Mouse (Mus musculus) skeletal muscle tissue, postnatal 0 days (tissue): ENCODE measurements around the gene Gm14418. TPM values are rescaled to one million over a fixed set of nuclear protein-coding genes. Genes with fewer than 3 reads are reported as not detected.

Experiments used
- polyA plus RNA-seq: library from polyadenylated mRNA; unstranded; fragments of >200 nt; fragmentation: Nextera tagmentation; extraction: Ambion mirVana; gene quantifications from 2 replicates; pipeline ENCODE4 v1.2.1, GENCODE M21; 2015

Gm14418 gene
- polyA plus RNA-seq = 1.8 and 2.7 TPM in 2 replicates

GRCm38 (mm10) chr2:177398096-177398495 lies at the start of gene Gm14418:
Gm14418 (minus strand) TSS chr2:177398320.

Other genes starting within 250 kb of the Gm14418 start
- 11.7 and 15.7 TPM in 2 replicates for gene Gm14410, start 191.9 kb downstream of the Gm14418 start, polyA plus RNA-seq
- not detected in 2 replicates for gene Gm14409, start 131.3 kb downstream of the Gm14418 start, polyA plus RNA-seq
- 0.09 TPM in 2 replicates for gene Gm14412, start 74.0 kb downstream of the Gm14418 start, polyA plus RNA-seq
- gene Zfp970, start 66.4 kb upstream of the Gm14418 start, polyA plus RNA-seq = 6.1 and 9.0 TPM in 2 replicates
- gene Gm14403, start 99.9 kb upstream of the Gm14418 start, polyA plus RNA-seq = 3.3 and 3.5 TPM in 2 replicates
- gene Gm14406, start 179.9 kb upstream of the Gm14418 start, polyA plus RNA-seq = not detected in 2 replicates